Mouse (Mus musculus) adrenal gland, postnatal 14 days (tissue): ENCODE measurements around the gene Abhd16b. TPM values are rescaled to one million over a fixed set of nuclear protein-coding genes. Genes with fewer than 3 reads are reported as not detected.

ENCODE experiments used
- DNase-seq: peaks from one replicate; pipeline ENCODE4 v3.0.0; 2021; ENCODE audit warnings: mixed read lengths
- total RNA-seq: library from RNA; stranded (reverse); gene quantifications from 2 replicates; pipeline ENCODE4 v1.2.3, GENCODE M21; 2021

Abhd16b gene
- total RNA-seq, 1 experiment from 2014 or later: not detected

DNA sequence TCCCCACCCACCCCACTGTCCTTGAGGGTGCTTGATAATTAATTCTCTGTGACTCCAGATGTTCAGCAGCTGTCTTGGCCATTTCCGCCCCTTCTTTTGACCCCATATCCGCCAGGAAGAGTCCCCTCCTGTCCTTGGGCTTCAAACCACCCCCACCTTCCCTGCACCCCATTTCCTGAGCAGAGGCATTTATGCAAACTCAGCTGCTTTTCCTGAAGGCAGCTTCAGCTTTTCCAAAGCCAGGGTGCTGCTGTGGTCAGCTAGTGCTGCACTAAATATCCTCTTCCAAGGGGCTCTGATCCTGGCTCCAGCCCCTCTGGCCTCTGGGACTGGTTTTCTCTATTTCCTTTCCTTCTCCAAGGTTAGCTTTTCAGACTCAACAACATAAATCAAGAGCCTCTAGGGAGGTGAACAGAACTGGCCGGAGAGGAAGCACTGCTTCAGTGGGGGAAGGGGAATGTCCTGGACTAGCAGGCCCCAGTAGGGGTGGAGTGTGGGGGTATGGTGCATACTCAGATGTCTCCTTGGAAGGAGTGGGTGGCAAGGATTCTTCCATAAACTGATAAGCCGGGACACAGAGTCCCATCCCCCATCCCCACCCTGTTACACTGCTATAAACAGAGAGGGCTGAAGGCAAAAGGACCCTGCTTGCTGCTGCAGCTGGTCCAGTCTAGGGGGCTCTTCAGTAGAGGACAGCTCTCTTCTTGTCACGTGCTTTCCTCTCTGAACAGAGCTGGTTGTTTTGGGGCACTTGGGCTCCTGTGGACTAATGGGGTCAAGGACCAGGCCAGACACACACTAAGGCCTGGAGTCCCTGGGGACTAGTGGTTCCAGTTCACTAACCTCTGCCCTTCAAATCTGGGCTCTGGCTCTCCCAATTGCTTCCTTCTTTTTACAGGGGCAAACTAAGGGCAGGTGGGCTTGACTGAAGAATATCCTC is 5.4 kb upstream of the Abhd16b start:
- peak; percentile 86 for DNase-seq

DNA sequence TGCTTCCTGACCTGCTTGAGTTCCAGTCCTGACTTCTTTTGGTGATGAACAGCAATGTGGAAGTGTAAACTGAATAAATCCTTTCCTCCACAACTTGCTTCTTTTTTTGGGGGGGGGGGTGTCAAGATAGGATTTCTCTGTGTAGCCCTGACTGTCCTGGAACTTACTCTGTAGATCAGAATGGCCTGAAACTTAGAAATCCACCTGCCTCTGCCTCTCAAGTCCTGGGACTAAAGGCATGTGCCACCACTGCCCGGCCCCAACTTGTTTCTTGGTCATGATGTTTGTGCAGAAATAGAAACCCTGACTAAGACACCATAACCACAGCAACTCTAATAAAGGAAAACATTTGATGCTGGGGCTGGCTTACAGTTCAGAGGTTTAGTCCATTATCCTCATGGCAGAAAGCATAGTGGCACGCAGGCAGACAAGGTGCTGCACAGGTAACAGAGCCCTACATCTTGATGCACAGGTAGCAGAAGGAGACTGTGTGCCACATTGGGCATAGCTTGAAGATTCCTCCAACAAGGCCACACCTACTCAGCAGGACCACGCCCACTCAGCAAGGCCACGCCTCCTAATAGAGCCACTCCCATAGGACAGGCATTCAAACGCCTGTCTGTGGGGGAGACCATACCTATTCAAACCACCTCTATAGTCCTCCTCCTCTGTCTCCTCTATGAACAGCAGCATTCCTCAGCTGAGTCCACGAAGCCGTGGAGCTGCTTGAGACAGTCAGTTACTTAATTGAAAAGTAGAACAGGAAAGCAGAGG is 1.4 kb upstream of the Abhd16b start:
- DNase-seq: peak; percentile 69

DNA sequence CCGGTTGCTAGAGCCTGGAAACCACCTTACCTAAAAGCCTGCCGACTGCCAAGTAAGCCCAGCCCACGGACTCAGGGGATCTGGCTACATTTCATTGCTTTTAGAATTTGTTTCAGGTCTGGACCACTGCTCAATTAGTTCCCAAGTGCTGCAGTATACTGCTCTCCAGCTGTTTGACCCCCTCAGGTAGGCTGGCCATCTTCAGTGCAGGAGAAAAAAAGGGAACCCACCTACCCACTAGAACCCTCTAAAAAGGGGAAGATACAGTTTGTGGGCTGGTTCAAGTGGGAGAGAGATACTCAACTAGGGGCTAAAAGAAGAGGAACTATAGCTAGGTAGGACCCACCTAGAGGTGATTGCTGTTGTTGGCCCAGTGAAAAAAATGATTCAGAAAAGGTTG is 800 bp upstream of the Abhd16b start:
- DNase-seq: no peak

DNA sequence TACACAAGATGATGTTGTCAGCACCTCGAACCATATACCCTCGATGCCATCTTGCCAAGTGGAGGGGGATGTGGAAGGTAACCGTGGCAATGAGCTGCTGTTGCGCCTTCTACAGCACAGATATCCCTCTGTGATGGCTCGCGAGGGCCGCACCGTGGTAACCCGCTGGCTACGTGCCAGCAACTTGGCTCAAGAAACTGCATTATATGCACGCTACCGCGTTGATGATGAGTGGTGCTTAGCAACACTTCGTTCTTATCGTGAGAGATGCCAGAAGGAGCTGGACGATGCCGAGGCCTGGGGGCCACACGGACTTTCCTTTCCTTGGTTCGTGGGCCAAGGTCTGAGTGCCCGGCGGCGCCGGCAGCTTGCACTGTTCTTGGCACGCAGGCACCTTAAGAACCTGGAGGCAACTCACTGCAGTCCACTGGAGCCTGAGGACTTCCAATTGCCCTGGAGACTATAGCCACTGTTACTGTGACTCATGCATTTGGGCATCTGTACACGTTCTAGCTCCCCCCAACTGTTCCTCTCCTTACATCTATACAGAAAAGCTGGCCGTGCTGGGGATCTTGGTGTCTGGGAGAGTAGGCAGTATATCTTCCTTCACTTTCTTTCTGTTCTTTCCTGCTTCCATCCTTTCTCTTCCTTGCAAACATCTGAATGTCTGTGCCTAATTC is 1.4 kb downstream of the Abhd16b start:
- no peak for DNase-seq

DNA sequence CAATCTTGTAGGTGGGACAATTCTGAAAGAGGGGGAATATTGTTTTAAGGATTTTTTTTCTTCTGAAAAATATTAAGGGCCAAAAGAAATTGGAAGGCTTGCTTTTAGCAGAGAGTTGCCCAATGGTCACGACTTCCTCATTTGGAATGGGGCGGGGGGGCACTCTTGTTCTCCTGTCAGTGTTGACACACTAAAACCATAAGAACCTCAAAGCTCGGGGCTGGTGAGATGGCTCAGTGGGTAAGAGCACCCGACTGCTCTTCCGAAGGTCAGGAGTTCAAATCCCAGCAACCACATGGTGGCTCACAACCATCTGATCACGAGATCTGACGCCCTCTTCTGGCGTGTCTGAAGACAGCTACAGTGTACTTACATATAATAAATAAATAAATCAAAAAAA is 2.8 kb downstream of the Abhd16b start:
- peak; percentile 26 for DNase-seq

DNA sequence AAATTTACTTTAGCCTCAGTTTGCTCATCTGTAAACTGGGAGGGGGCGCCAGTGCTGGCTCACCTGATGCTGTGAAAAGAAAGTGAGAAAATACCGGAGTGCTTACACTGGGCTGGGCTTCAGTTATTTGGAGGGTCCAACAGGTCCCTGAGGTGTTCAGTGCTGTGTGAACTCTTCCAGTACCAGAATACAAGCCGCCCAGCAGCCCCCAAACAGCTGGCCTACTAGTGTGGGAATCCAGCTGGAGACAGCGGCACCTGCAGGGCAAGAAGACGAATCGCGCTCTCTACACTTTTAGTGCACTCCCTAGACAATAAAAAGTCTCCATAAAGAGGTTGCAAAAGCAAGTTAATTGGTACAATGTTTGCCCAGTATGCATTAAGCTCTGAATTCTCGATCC is 3.3 kb downstream of the Abhd16b start:
- DNase-seq: peak; percentile 88

DNA sequence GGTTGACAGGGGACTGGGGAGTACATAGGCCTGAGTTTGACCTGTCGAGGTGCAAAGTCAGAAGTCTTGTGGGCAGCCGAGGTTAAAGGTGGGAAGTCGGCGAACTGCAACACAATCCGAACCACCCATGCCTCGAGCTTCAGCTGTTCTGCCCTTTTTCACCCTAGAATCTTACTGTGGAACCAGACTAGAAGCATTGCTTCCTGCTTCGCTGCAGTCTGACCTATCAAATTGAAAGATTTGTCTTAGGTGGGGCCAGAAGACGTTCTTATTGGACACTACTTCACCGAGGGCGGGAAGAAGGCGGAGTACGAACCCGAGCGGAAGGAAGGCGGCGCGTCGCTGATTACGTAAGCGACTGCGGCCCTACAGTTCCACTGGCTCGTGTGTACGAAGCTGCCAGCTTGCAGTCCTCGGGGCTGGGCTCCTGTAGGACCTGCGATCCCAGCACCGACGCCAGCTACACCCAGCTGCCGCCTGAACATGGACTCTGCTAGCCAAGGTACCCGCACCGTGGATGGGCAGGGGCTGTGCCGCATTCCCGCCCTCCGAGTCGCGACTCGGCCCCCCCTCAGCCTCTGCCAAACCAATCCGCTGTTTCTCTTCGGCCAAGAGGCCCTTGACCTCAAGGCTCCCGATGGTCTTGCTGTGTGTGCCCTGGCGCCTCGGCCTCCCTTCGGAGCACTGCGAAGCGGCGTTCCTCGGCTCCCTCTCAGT is 4.0 kb downstream of the Abhd16b start, which contains the start of gene Tpd52l2:
Gene Tpd52l2, plus strand, starts transcription at position 312 of the 717 bp plus-strand sequence.
- peak; percentile 95 for DNase-seq

DNA sequence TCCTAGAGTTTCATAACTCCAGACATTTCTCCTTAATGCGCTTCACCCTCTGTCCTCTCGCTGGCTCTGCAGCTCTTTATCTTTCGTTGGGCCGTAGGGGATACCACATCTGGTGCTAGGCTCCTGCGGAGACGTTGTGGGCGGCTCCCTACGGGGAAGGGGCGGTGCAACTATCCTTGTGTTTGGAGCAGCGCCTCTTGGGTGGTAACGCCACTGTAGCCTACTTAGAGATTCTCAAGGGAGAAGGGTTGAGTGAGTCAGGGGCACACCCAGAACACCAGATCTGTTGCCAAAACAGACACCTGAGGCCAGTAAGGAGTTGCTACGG is 4.5 kb downstream of the Abhd16b start:
- DNase-seq: peak; percentile 87

DNA sequence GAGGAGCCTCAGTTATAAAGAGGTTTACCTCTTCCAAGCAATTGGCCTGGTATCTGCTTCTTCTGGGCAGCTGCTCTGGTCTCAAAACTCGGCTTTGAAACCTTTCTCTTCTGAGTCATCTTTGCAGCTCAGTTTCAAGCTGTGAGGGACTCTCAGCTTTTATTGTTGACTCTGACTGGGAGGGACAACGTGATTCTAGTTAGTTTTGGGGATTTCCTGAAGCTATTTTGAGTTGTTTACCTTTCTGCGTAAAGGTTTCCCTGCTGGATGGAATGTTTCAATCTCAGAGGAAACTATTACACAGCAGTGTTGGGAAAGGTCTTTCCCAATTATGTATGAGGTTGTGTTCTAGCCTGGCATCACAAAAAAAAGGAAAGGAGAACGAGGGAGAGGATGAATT is 5.6 kb downstream of the Abhd16b start:
- no peak for DNase-seq

DNA sequence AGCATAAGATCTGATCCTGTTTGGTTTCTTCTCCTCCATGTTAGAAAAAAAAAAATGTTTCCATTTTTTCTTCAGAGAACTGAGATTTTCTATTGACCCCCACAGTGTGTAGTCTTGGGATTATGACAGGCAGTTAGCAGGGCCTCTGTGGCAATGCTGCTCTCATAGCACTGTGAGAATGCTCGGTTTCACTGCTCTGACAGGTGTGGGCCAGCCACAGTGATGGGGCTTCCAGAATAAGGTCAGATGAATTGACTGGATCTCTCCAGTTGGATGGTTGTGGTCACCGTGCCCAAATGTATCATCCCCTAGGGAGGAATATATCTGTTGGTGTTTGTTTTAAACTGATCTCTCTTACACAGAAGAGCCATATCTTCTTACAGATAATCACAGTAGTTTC is 16.2 kb downstream of the Abhd16b start:
- DNase-seq: no peak

DNA sequence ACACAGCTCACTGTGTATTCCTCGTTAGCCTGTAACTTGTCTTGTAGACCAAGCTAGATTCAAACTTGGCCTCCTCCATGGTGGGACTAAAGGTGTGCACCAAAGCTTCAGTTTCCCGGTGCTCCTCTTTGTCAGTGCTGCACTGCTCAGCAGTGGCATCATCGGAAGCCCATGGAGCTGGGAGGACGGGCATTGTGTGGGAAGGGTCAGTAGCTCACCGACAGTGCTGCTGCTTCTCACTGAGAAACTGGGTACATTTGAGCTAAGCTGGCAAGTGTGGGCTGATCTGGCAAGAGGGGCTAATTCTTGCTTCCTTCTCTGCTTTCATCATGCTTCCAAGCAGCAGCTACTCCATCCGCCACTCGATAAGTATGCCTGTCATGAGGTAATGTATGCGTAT is 18.2 kb downstream of the Abhd16b start:
- DNase-seq: no peak

DNA sequence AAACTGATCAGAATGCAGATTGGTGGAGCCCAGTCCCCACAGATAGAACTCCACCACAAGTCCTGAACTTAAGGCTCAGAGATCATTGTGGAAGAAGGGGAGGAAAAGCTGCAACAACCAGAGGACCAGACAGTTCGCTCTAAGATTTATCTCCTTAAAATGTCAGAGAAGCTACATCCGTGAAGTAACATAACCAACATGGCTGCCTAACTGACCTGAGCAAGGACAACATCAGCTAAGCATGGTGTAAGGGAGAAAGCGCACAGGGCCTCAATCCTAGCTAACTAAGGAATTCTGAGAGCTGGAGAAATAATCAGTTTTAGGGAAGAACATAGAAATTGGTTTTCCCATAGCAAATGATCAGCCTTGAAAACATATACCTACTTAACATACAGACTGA is 26.2 kb downstream of the Abhd16b start:
- peak; percentile 27 for DNase-seq

DNA sequence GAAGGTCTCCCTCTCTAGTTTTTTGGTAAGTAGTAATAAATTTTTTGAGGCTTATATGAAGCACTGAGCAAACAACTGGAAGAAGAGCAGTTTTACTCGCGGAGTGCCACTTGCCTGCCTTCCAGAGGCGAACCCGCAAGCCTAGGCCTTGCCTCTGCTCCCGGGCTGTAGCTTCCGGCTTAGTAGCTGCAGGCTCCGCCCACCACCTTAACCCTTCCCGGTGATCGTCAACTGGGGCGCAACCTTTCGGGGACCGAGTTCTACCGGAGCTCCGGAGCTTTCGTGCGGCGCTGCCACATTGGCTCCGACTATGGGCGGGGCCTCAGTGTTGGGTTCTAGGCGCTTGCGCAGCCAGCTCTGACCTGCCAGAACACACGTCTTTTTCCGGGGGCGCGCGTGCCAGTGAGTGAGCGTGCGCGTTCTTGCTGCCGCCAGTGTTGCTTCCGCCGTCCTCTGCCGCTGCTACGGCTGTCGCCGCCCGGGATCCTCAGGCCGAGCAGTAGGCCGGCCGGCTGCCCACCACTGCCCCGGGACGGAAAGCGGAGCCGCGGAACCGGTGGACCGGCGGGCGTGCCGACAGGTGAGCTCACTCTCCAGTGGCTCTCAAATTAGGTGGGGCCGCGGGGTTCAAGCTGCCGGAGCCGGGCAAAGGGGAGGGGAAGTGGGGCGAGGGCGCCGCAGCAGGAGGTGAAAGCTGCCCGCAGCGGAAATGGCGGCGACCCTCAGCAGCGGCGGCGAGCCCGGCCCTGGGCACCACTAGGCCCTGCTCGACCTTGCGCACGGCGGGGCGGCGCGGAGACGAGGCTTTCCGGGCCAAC is 27.3 kb downstream of the Abhd16b start, which contains the start of gene Dnajc5:
Gene Dnajc5, plus strand, starts transcription at position 368 of the 818 bp plus-strand sequence.
- peak; percentile 99 for DNase-seq

DNA sequence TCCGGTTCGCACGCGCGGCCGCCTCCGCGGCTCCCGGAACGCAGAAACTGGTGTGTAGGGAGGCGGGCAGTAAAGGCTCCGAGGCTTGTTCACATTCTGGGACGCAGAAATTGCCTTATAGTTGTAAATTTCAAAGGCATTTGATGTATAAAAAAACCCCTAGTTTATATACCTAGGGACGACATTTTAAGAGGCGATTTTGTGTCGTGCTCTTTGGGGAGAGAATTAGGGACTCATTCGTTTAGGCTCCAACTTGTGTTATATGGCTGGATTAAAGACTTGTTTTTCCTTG is 27.9 kb downstream of the Abhd16b start:
- DNase-seq: no peak

DNA sequence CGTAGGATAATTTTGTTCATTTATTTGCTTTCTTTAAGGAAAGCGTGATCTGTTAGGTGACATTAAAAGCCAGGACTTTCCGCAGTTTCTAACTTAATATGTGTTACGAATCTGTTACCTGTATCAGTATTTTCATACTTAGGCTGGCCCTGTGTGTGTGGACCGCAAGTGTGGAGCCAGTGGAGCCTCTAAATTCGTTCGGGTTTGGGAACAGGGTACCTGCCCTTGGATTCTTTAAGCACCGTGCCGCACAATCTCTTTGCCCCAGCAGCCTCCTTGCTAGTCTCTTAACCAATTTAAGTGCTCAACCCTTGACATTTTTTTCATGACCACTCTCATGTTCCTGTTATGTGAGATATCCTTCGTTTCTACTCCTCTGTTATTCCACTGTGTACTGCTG is 28.5 kb downstream of the Abhd16b start:
- no peak for DNase-seq

DNA sequence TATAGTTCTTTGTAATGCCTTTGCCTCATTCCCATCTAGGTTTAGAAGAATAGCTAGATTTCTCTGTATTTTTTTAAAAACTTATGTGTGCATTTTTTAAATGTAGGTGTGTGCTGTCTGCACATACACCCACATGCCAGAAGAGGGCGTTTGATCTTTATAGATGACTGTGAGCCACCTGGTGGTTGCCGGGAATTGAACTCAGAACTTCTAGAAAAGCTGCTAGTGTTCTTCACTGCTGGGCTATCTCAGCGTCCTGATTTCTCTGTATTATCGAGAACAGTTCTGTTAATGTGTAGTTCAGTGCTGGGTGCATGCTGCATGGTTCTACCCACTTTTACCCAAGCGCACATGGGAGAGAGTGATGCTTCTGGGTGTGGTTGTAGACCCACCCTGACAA is 29.8 kb downstream of the Abhd16b start:
- DNase-seq: peak; percentile 50

DNA sequence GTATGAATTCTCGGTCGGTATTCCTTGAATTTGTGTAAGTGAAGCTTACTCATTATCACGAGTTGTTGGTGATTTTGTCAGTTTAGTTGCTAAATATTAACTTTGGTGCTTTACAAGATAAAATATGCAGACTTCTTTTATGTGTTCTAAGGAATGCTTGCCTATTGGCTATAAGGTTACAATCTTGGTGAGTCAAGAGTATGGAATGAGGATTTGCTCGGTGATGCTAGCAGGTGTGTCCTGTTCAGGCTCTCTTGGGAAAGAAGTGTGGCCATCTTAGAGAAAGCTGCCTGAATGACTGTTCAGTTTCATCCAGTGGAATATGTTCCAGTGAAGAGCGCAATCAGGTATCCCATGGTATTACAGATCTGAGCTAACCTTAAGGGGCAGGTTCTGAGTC is 32.5 kb downstream of the Abhd16b start:
- DNase-seq: no peak

DNA sequence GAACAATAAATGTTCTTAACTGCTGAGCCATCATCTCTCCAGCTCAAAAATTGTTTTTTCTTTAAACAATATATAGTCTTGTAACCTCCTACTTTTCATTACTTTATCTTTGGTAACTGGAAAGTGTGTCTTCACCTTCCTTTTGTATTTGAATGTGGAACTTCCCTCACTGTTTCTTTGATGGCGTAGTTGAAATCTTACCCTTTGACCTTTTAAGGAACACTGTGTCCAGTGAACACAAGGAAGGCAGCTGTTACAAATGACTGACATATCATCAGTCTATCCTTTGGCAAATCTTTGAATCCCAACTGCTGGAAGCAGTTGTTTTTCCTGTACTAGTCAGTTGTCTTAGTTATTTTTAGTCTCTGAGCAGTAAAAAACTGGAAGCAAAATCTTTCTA is 36.1 kb downstream of the Abhd16b start:
- no peak for DNase-seq

DNA sequence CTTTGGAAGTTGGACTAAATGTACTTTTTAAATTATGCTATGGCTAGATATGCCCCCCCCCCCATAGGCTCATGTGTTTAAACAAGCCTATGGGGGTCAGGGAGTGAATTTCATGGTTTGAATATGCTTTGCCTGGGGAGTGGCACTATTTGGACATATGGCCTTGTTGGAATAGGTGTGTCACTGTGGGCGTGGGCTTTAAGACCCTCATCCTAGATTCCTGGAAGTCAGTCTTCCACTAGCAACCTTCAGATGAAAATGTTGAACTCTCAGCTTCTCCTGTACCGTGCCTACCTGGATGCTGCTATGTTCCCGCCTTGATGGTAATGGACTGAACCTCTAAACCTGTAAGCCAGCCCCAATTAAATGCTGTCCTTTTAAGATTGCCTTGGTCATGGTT is 39.6 kb downstream of the Abhd16b start:
- DNase-seq: no peak

DNA sequence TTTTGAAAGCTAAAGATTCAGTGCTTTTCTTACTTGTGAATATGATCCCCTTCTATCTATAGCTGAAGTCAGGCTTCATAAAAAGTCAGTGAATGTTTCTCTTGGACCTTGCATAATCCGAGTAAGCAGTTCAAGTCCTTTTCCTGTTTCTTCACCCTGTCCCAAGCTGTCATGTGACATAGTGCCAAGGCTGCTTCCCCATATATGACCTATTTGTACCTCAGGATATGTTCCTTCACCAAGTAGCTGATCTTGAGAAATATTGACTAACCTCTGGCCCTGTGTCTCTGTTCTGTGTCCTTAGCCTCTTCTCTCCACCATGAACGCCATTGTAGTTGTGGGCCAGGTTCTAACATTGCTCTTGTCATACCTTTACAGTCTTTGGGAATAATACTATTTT is 43.4 kb downstream of the Abhd16b start:
- no peak for DNase-seq

DNA sequence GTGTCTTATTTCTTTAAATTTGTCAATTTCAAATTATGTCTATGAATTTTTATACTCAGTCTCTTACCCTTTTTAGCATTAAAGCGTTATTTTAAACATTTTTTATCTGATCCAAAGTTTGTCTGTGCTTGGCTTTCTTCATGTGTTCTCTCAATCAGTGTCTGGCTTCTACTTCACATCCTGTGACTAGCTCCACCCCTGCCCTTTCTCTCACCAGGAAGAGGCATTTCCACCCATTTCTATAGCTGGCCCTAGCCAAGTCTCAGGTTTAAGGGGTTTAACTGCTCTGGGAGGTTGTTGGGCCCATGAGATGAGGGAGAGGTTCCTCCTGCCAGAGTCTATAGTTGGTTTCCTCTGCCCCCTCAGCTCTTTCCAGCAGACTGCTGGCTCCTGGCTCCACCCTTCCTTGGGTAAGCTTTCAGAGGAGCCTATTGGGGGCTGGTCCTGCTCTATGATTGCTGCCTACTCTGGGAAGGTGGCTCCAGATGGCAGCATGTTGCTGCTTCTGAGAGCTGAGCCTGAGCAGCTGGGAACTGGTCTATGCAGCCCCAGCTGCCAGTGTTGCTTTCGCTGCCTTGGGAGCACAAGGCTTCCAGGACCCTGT is 44.5 kb downstream of the Abhd16b start:
- DNase-seq: no peak
